Mouse (Mus musculus): ENCODE results near the gene Paxbp1. TPM values are rescaled to one million over a fixed set of nuclear protein-coding genes. Genes with fewer than 3 reads are reported as not detected.
A peak's percentile ranks its signal among the peaks of the same experiment; 100 is the strongest.

Gene Paxbp1
- polyA plus RNA-seq, 1 experiment from 2014 or later = 51.8 TPM

DNA sequence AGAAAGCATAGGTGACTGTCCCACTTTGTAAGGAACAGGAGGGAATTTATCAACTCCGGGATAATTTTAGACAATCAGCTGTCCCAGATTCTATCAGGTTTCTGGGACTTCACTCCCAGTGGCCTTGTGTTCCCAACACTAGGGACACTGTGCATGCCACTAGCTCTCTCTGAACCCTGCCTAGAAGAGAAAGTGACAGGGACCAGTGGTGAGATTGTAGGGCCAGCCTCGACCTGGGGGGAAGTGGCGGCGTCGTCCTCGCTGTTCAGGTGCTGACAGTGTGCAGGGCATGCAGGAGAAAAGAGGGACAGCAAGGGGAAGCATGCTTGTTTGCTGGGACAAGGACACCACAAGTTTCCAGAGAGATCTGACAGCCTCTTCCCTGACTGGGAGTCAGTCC, 13.4 kb upstream of the Paxbp1 start:
- H3K36me3 ChIP-seq (ENCODE audit: control insufficient read depth, insufficient read depth, low read length) = no peaks in the 10 kb centered on the region
- ATAC-seq (ENCODE audit: low read depth) (no peak), DNase-seq (ENCODE audit: low spot score) (no peak)
- no peaks in the 10 kb centered on the region for H3K27me3 ChIP-seq (replicated peaks; ENCODE audit: control insufficient read depth, insufficient read depth, low read length)
- no peak overlapping the region for H3K4me3 ChIP-seq (ENCODE audit: low read depth, low read length)
- H3K27ac ChIP-seq (replicated peaks; ENCODE audit: low read depth, low read length) = no peak overlapping the region
- no peak overlapping the region for H3K4me2 ChIP-seq (ENCODE audit: low read depth, low read length)
- 0 out of 2 replicates have a peak, but pooled peaks cover 4% of the 10 kb centered on the region for H3K4me1 ChIP-seq (ENCODE audit: control insufficient read depth, insufficient read depth, low read length)
- no peaks in the 10 kb centered on the region for H3K9me3 ChIP-seq (ENCODE audit: control insufficient read depth, low read length)
- no peak overlapping the region for H3K9ac ChIP-seq (ENCODE audit: low read depth, low read length)
- 62% methylated on average over 6 of the region's 6 CpGs for WGBS

GRCm38 (mm10) chr16:91057261-91057660, 12.9 kb upstream of the Paxbp1 start:
- Histone ChIP-seq H3K9ac (ENCODE audit: low read depth, low read length) (no peak overlapping the region), H3K4me3 (ENCODE audit: low read depth, low read length) (no peak overlapping the region), H3K27ac (replicated peaks; ENCODE audit: low read depth, low read length) (no peak overlapping the region), H3K36me3 (ENCODE audit: control insufficient read depth, insufficient read depth, low read length) (no peaks in the 10 kb centered on the region), H3K4me1 (ENCODE audit: control insufficient read depth, insufficient read depth, low read length) (0 out of 2 replicates have a peak, but pooled peaks cover 4% of the 10 kb centered on the region), H3K27me3 (replicated peaks; ENCODE audit: control insufficient read depth, insufficient read depth, low read length) (no peaks in the 10 kb centered on the region), H3K9me3 (ENCODE audit: control insufficient read depth, low read length) (no peaks in the 10 kb centered on the region), H3K4me2 (ENCODE audit: low read depth, low read length) (no peak overlapping the region)
- WGBS = 87% methylated on average over 4 of the region's 4 CpGs
- no peak for ATAC-seq (ENCODE audit: low read depth)
- no peak for DNase-seq (ENCODE audit: low spot score)

DNA sequence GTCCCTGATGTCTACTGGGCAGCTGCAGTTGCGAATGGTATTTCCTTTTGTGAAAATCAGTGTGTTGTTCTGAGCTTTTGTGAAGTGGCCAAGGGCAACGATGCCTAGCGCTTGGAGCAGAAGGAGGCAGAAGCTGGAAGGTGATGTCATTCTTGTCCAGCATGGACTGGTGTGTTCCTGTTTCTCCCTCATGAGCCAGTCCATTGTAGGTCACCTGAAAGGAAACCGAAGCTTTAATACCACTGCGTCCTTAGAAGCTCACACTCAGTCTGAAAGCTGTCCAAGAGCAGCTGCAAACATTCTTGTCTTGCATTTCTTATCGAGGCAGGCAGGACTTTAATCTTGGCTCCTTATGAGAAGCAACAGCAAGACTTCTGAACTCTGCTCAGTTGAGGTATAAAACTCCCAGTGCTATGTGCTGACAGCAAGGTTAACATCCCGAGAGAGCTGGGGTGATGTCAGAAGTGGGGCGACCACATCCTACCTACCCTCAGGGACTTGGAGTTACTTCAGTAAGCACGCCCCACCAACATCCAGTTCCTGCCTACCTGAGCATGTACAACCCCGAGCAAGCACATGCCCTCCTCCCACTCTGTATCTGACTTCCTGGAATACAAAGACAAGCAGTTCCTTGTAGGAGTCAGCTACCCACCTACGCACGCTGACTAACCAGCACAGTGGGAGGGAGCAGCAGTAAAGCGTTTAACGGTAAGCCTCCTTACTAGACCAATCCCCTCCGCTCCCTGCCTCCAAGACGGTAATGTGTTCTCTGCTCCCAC, 11.9 kb upstream of the Paxbp1 start:
- ATAC-seq (ENCODE audit: low read depth) (peak; percentile 65; the same call in 1 of the 2 replicates), DNase-seq (ENCODE audit: low spot score) (peak; percentile 29)
- WGBS = 49% methylated on average over 16 of the region's 16 CpGs
- Histone ChIP-seq H3K36me3 (ENCODE audit: control insufficient read depth, insufficient read depth, low read length) (no peaks in the 10 kb centered on the region), H3K9me3 (ENCODE audit: control insufficient read depth, low read length) (no peaks in the 10 kb centered on the region), H3K4me2 (ENCODE audit: low read depth, low read length) (no peak overlapping the region), H3K27me3 (replicated peaks; ENCODE audit: control insufficient read depth, insufficient read depth, low read length) (no peaks in the 10 kb centered on the region), H3K4me3 (ENCODE audit: low read depth, low read length) (no peak overlapping the region), H3K9ac (ENCODE audit: low read depth, low read length) (0 out of 2 replicates have a peak overlapping the region, but pooled peaks have one; percentile 22), H3K4me1 (ENCODE audit: control insufficient read depth, insufficient read depth, low read length) (0 out of 2 replicates have a peak, but pooled peaks cover 4% of the 10 kb centered on the region), H3K27ac (replicated peaks; ENCODE audit: low read depth, low read length) (peak overlapping the region; percentile 21; the same call in 1 of the 2 replicates)

DNA sequence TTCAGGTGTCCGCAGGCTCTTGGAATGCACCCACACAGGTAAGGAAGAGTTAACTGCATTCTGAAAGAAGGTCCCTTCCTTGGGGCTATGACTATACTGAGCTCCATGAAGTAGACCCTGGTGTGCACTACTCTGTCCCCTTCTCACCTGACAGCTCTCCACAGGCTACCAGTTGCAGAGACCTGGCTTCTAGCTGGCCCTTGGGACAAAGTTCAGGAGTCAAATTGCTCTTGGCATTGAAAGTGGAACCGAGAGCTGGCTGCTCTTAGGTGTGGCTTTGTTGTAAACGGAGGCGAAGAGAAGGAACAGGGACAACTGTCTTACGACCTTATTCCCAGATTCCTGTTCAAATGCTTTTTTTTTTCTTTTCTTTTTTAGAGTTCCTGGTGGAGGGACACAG, 10.8 kb upstream of the Paxbp1 start:
- no peaks in the 10 kb centered on the region for H3K9me3 ChIP-seq (ENCODE audit: control insufficient read depth, low read length)
- H3K27ac ChIP-seq (replicated peaks; ENCODE audit: low read depth, low read length) = no peak overlapping the region
- WGBS = 69% methylated on average over 5 of the region's 5 CpGs
- H3K4me1 ChIP-seq (ENCODE audit: control insufficient read depth, insufficient read depth, low read length) = 0 out of 2 replicates have a peak, but pooled peaks cover 4% of the 10 kb centered on the region
- no peaks in the 10 kb centered on the region for H3K27me3 ChIP-seq (replicated peaks; ENCODE audit: control insufficient read depth, insufficient read depth, low read length)
- no peak overlapping the region for H3K9ac ChIP-seq (ENCODE audit: low read depth, low read length)
- no peak for DNase-seq (ENCODE audit: low spot score)
- no peak for ATAC-seq (ENCODE audit: low read depth)
- no peak overlapping the region for H3K4me2 ChIP-seq (ENCODE audit: low read depth, low read length)
- no peaks in the 10 kb centered on the region for H3K36me3 ChIP-seq (ENCODE audit: control insufficient read depth, insufficient read depth, low read length)
- H3K4me3 ChIP-seq (ENCODE audit: low read depth, low read length) = no peak overlapping the region

DNA sequence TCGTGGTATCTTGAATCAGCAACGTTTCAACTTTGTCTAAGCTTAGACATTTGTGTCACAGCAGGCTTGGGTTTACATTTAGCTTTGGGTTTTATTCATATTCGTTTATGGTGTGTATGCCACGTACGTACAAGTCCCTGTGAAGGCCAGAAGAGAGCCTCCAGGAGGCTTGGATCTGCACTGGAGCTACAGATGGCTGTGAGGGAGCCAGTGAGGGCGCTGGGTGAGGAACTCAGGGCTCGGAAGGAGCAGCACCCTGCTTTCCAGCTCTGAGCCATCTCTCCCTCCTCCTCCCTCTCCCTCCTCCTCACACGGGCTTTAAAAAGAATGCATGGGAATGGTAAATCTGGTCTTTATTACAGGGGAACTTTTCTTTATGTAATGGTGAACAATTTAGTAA, 9.3 kb upstream of the Paxbp1 start:
- no peaks in the 10 kb centered on the region for H3K27me3 ChIP-seq (replicated peaks; ENCODE audit: control insufficient read depth, insufficient read depth, low read length)
- no peaks in the 10 kb centered on the region for H3K9me3 ChIP-seq (ENCODE audit: control insufficient read depth, low read length)
- no peak overlapping the region for H3K4me2 ChIP-seq (ENCODE audit: low read depth, low read length)
- 46% methylated on average over 8 of the region's 8 CpGs for WGBS
- H3K36me3 ChIP-seq (ENCODE audit: control insufficient read depth, insufficient read depth, low read length) = no peaks in the 10 kb centered on the region
- no peak overlapping the region for H3K4me3 ChIP-seq (ENCODE audit: low read depth, low read length)
- no peak overlapping the region for H3K27ac ChIP-seq (replicated peaks; ENCODE audit: low read depth, low read length)
- DNase-seq (ENCODE audit: low spot score) = no peak
- ATAC-seq (ENCODE audit: low read depth) = no peak
- H3K4me1 ChIP-seq (ENCODE audit: control insufficient read depth, insufficient read depth, low read length) = 0 out of 2 replicates have a peak, but pooled peaks cover 4% of the 10 kb centered on the region
- H3K9ac ChIP-seq (ENCODE audit: low read depth, low read length) = no peak overlapping the region

DNA sequence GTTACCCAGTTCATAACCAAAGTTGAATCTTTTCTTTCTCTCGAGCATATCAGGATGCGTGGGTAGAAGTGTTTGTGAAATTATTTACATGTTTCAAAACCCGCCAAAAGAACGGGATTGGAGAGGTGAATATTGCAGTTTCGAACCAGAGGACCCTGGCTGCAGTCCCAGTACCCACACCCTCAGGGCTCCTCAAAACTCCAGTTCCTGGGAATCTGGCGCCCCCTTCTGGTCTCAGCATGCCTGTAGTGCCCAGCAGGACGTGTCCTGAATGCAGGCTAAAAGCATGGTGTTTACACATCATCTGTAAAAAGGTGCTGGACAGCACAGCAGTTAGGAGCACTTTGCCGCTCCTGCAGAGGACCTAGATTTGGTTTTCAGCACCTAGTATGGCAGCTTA, 1.2 kb upstream of the Paxbp1 start:
- Histone ChIP-seq H3K4me1 (ENCODE audit: control insufficient read depth, insufficient read depth, low read length) (peaks cover 10% of the 10 kb centered on the region), H3K4me3 (ENCODE audit: low read depth, low read length) (no peak overlapping the region), H3K36me3 (ENCODE audit: control insufficient read depth, insufficient read depth, low read length) (peaks cover 12% of the 10 kb centered on the region), H3K9me3 (ENCODE audit: control insufficient read depth, low read length) (no peaks in the 10 kb centered on the region), H3K9ac (ENCODE audit: low read depth, low read length) (no peak overlapping the region), H3K4me2 (ENCODE audit: low read depth, low read length) (peak overlapping the region; percentile 76; the same call in 1 of the 2 replicates), H3K27ac (replicated peaks; ENCODE audit: low read depth, low read length) (no peak overlapping the region), H3K27me3 (replicated peaks; ENCODE audit: control insufficient read depth, insufficient read depth, low read length) (no peaks in the 10 kb centered on the region)
- WGBS = 60% methylated on average over 8 of the region's 8 CpGs
- no peak for ATAC-seq (ENCODE audit: low read depth)
- peak; percentile 24 for DNase-seq (ENCODE audit: low spot score)

GRCm38 (mm10) chr16:91043461-91044248, 688 bp downstream of the Paxbp1 start:
- peak overlapping the region; percentile 97 for H3K4me3 ChIP-seq (ENCODE audit: low read depth, low read length)
- DNase-seq (ENCODE audit: low spot score) (peak; percentile 71), ATAC-seq (ENCODE audit: low read depth) (peak; percentile 74)
- H3K36me3 ChIP-seq (ENCODE audit: control insufficient read depth, insufficient read depth, low read length) = peaks cover 26% of the 10 kb centered on the region
- WGBS = under 1% methylated on average over 15 of the region's 63 CpGs
- H3K9ac ChIP-seq (ENCODE audit: low read depth, low read length) = peak overlapping the region; percentile 96
- no peaks in the 10 kb centered on the region for H3K27me3 ChIP-seq (replicated peaks; ENCODE audit: control insufficient read depth, insufficient read depth, low read length)
- peak overlapping the region; percentile 96 for H3K27ac ChIP-seq (replicated peaks; ENCODE audit: low read depth, low read length)
- H3K4me2 ChIP-seq (ENCODE audit: low read depth, low read length) = peak overlapping the region; percentile 89
- peaks cover 10% of the 10 kb centered on the region for H3K4me1 ChIP-seq (ENCODE audit: control insufficient read depth, insufficient read depth, low read length)
- no peaks in the 10 kb centered on the region for H3K9me3 ChIP-seq (ENCODE audit: control insufficient read depth, low read length)

DNA sequence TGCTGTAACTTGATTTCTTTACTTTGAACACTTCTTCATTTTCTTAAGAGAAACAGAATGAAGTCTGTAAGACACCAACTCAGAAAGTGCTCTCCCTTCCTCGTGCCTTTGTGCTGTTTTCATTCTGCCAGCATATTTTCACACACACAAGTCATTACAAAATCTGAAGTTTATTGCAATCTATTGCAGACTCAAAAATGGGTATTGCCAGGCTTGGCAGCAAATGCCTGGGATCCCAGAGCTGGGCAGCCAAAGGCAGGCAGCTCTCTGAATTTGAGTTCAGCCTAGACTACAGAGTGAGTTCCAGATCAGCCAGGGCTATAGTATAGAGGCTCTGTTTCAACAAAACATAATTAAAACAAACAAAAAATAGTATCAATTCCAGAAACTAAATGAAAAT, 1.7 kb downstream of the Paxbp1 start:
- Histone ChIP-seq H3K27ac (replicated peaks; ENCODE audit: low read depth, low read length) (no peak overlapping the region), H3K36me3 (ENCODE audit: control insufficient read depth, insufficient read depth, low read length) (peaks cover 31% of the 10 kb centered on the region), H3K4me1 (ENCODE audit: control insufficient read depth, insufficient read depth, low read length) (peaks cover 10% of the 10 kb centered on the region), H3K9me3 (ENCODE audit: control insufficient read depth, low read length) (no peaks in the 10 kb centered on the region), H3K27me3 (replicated peaks; ENCODE audit: control insufficient read depth, insufficient read depth, low read length) (no peaks in the 10 kb centered on the region), H3K4me3 (ENCODE audit: low read depth, low read length) (peak overlapping the region; percentile 97), H3K9ac (ENCODE audit: low read depth, low read length) (peak overlapping the region; percentile 96), H3K4me2 (ENCODE audit: low read depth, low read length) (peak overlapping the region; percentile 89)
- WGBS = 39% methylated on average over 1 of the region's 1 CpGs
- DNase-seq (ENCODE audit: low spot score) = no peak
- no peak for ATAC-seq (ENCODE audit: low read depth)

All from embryonic facial prominence, embryonic 14.5 days (tissue).